Mouse (Mus musculus) lung, embryonic 14.5 days (tissue): ENCODE results near the gene Fam57a. TPM values are rescaled to one million over a fixed set of nuclear protein-coding genes. Genes with fewer than 3 reads are reported as not detected.

Source experiments
- ATAC-seq: fragments of 200-750 bp; cut with Nextera tagmentation; 2 replicates; pipeline ENCODE4 v1.8.0; 2017; ENCODE audit warnings: mild to moderate bottlenecking, moderate TSS enrichment, moderate library complexity; ENCODE audit not compliant: insufficient read depth
- DNase-seq: peaks from one replicate; pipeline ENCODE4 v3.0.0-alpha.2; 2015
- H3K27ac ChIP-seq: fragments of 300-500 bp; sonication (generic); 2 replicates; pipeline ENCODE4 v1.5.1; 2014; ENCODE audit warnings: low read depth, mild to moderate bottlenecking, moderate library complexity
- H3K27me3 ChIP-seq: fragments of 300-500 bp; sonication (generic); 2 replicates; pipeline ENCODE4 v1.6.1; 2014; ENCODE audit warnings: low read length, control low read depth; ENCODE audit not compliant: insufficient read depth
- H3K36me3 ChIP-seq: fragments of 300-500 bp; sonication (generic); 2 replicates; pipeline ENCODE4 v1.6.1; 2014; ENCODE audit warnings: control low read depth; ENCODE audit not compliant: insufficient read depth
- H3K4me1 ChIP-seq: fragments of 300-500 bp; sonication (generic); 2 replicates; pipeline ENCODE4 v1.6.1; 2014; ENCODE audit warnings: antibody characterized with exemption, control low read depth; ENCODE audit not compliant: insufficient read depth
- H3K4me2 ChIP-seq: fragments of 300-500 bp; sonication (generic); 2 replicates; pipeline ENCODE4 v1.6.1; 2014; ENCODE audit warnings: mild to moderate bottlenecking
- H3K4me3 ChIP-seq: fragments of 300-500 bp; sonication (generic); 2 replicates; pipeline ENCODE4 v1.5.1; 2014; ENCODE audit warnings: low read depth, low read length
- H3K9ac ChIP-seq: fragments of 300-500 bp; sonication (generic); 2 replicates; pipeline ENCODE4 v1.6.1; 2014
- H3K9me3 ChIP-seq: fragments of 300-500 bp; sonication (generic); 2 replicates; pipeline ENCODE4 v1.6.1; 2016; ENCODE audit warnings: low read depth, low read length, control low read depth
- CTCF ChIP-seq: IDR thresholded peaks from 2 replicates; pipeline ENCODE4 v1.5.1; 2016; ENCODE audit warnings: antibody characterized with exemption, low read depth
- WGBS: fragments of 180-500 bp; shearing (Covaris S2); extraction: QIAGEN DNeasy Blood & Tissue Kit; methylation state at CpG from one replicate; pipeline ENCODE4 v1.1.7; 2014; 5-methylcytosine and 5-hydroxymethylcytosine counted together
- polyA plus RNA-seq: library from polyadenylated mRNA; unstranded; fragments of >200 nt; fragmentation: Nextera tagmentation; extraction: Ambion mirVana; gene quantifications from 2 replicates; pipeline ENCODE4 v1.2.1, GENCODE M21; 2014

Fam57a gene
- polyA plus RNA-seq, 1 experiment from 2014 or later, result 38.3 TPM

- no peak for DNase-seq
- 0 out of 2 replicates have a peak, but pooled peaks cover 3% of the 10 kb centered on the region for H3K4me1 ChIP-seq
- 16% methylated on average over 7 of the region's 7 CpGs for WGBS
These were observed 672 bp downstream of the Fam57a start for GRCm38 (mm10) chr11:76180146-76180540.

GRCm38 (mm10) chr11:76183745-76184144 lies 4.3 kb downstream of the Fam57a start:
- ATAC-seq (no peak), DNase-seq (no peak)
- no peak overlapping the region for H3K9ac ChIP-seq
- H3K27me3 ChIP-seq, result no peaks in the 10 kb centered on the region
- TF ChIP-seq CTCF, result no peak
- no peaks in the 10 kb centered on the region for H3K9me3 ChIP-seq
- H3K36me3 ChIP-seq, result no peaks in the 10 kb centered on the region
- no peak overlapping the region for H3K4me3 ChIP-seq
- no peak overlapping the region for H3K4me2 ChIP-seq
- WGBS, result 78% methylated on average over 4 of the region's 4 CpGs
- H3K4me1 ChIP-seq, result no peaks in the 10 kb centered on the region
- H3K27ac ChIP-seq, result no peak overlapping the region

More at GRCm38 (mm10) chr11:76180146-76180540, 672 bp downstream of the Fam57a start:
- Histone ChIP-seq H3K36me3 (0 out of 2 replicates have a peak, but pooled peaks cover 8% of the 10 kb centered on the region), H3K9me3 (no peaks in the 10 kb centered on the region), H3K9ac (peak overlapping the region; percentile 60), H3K4me3 (peak overlapping the region; percentile 66), H3K4me2 (peak overlapping the region; percentile 67), H3K27me3 (no peaks in the 10 kb centered on the region), H3K27ac (no peak overlapping the region)
- ATAC-seq, result no peak
- TF ChIP-seq CTCF, result no peak

GRCm38 (mm10) chr11:76186908-76187307 lies 7.4 kb downstream of the Fam57a start:
- DNase-seq (no peak), ATAC-seq (no peak)
- H3K9ac ChIP-seq, result no peak overlapping the region
- no peak overlapping the region for H3K4me2 ChIP-seq
- H3K36me3 ChIP-seq, result no peaks in the 10 kb centered on the region
- H3K4me3 ChIP-seq, result no peak overlapping the region
- WGBS, result 75% methylated on average over 6 of the region's 6 CpGs
- H3K9me3 ChIP-seq, result no peaks in the 10 kb centered on the region
- H3K27ac ChIP-seq, result no peak overlapping the region
- H3K27me3 ChIP-seq, result no peaks in the 10 kb centered on the region
- H3K4me1 ChIP-seq, result no peaks in the 10 kb centered on the region
- 0 out of 2 replicates have a peak, but pooled peaks have one; percentile 12 for TF ChIP-seq CTCF

GRCm38 (mm10) chr11:76196275-76196976 lies 17.0 kb downstream of the Fam57a start:
- peak; percentile 6 for DNase-seq
- Histone ChIP-seq H3K9ac (no peak overlapping the region), H3K36me3 (no peaks in the 10 kb centered on the region), H3K4me1 (no peaks in the 10 kb centered on the region), H3K9me3 (no peaks in the 10 kb centered on the region), H3K27ac (no peak overlapping the region), H3K27me3 (no peaks in the 10 kb centered on the region), H3K4me2 (peak overlapping the region; percentile 32), H3K4me3 (no peak overlapping the region)
- ATAC-seq, result no peak
- no peak for TF ChIP-seq CTCF
- 55% methylated on average over 8 of the region's 8 CpGs for WGBS

- ATAC-seq, result no peak
- H3K27ac ChIP-seq, result no peak overlapping the region
- H3K9ac ChIP-seq, result no peak overlapping the region
- 31% methylated on average over 8 of the region's 8 CpGs for WGBS
- no peak overlapping the region for H3K4me3 ChIP-seq
- H3K36me3 ChIP-seq, result no peaks in the 10 kb centered on the region
- no peak for TF ChIP-seq CTCF
- H3K9me3 ChIP-seq, result no peaks in the 10 kb centered on the region
- H3K4me1 ChIP-seq, result no peaks in the 10 kb centered on the region
- H3K4me2 ChIP-seq, result peak overlapping the region; percentile 32
- DNase-seq, result no peak
- no peaks in the 10 kb centered on the region for H3K27me3 ChIP-seq
These were observed 17.6 kb downstream of the Fam57a start for GRCm38 (mm10) chr11:76196977-76197469.

GRCm38 (mm10) chr11:76201761-76202674 lies 22.5 kb downstream of the Fam57a start:
- TF ChIP-seq CTCF, result no peak
- Histone ChIP-seq H3K4me2 (peak overlapping the region; percentile 77), H3K9ac (peak overlapping the region; percentile 80), H3K36me3 (peaks cover 20% of the 10 kb centered on the region; the same call in 1 of the 2 replicates), H3K27ac (peak overlapping the region; percentile 71; the same call in 1 of the 2 replicates), H3K9me3 (no peaks in the 10 kb centered on the region), H3K27me3 (no peaks in the 10 kb centered on the region), H3K4me3 (peak overlapping the region; percentile 78), H3K4me1 (peaks cover 4% of the 10 kb centered on the region)
- DNase-seq, result peak; percentile 92
- under 1% methylated on average over 89 of the region's 90 CpGs for WGBS
- peak; percentile 99 for ATAC-seq

GRCm38 (mm10) chr11:76206793-76207192 lies 27.3 kb downstream of the Fam57a start:
- TF ChIP-seq CTCF, result no peak
- ATAC-seq (no peak), DNase-seq (no peak)
- H3K9me3 ChIP-seq, result no peaks in the 10 kb centered on the region
- H3K9ac ChIP-seq, result no peak overlapping the region
- H3K4me1 ChIP-seq, result peaks cover 4% of the 10 kb centered on the region
- 83% methylated on average over 5 of the region's 5 CpGs for WGBS
- H3K4me3 ChIP-seq, result no peak overlapping the region
- no peak overlapping the region for H3K27ac ChIP-seq
- H3K36me3 ChIP-seq, result peaks cover 64% of the 10 kb centered on the region
- no peak overlapping the region for H3K4me2 ChIP-seq
- H3K27me3 ChIP-seq, result no peaks in the 10 kb centered on the region
